Mouse (Mus musculus): ENCODE data around the gene Pgf.

Pgf gene

GRCm38 (mm10) chr12:85126986-85127603 is 50.5 kb downstream of the Pgf start:
- DNase-seq (ENCODE audit: low spot score in 2 of 2) = no peak

DNA sequence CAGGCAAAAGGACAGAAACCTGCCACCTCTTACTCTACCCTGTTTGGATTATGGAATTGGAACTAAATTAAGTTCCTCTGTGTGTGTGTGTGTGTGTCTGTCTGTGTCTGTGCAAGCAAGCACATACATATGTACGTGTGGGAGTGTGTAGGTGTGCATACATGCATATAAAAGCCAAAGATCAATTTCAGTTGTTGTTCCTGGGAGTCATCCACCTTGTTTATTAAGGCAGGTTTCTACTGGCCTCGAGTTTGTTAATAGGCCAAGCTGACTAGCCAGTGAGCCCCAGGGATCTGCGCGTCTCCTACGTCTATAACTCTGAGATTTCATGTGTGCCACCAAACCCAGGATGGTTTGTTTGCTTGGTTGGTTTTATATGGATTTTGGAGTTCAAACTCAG is 52.8 kb downstream of the Pgf start:
- no peak for DNase-seq (ENCODE audit: low spot score in 2 of 2)

DNA sequence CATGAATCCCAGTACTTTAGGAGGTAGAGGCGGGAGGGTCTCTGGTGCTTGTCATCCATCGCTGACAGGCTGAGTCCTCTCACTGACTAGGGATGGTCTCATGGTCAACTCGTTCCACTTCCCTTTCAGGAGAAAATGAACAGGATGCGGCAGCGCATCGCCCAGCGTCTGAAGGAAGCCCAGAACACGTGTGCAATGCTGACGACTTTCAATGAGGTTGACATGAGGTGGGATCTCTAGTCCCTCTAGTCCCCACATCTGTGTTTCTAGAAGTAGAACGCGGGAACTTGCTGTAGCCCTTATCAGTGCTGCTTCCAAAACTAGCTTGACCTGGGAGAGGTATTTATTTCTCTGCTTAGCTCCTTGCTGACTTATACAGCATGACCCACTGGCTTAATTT is 53.9 kb downstream of the Pgf start:
- DNase-seq (ENCODE audit: low spot score in 2 of 2) = no peak

DNA sequence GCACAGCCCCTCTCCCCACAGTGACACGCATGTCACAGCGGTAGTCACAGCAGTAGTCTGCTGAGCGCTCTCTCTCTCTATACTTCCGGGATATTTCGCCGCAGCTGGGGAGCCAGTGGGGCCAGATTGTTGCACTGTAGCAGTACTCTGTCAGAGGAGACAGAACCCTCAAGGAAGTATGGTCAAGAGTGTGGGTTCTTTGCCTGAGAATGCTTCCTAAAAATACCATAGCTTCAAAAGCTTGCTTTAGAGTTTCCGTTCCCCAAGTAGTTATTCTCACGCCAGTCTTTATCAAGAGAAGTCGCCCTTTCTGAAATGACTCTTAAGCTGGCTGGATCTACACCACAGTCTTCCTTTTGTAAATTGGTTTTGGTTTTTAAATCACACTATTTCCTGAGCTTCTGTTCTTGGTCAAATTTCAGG is 54.5 kb downstream of the Pgf start:
- DNase-seq (ENCODE audit: low spot score in 2 of 2) = no peak

DNA sequence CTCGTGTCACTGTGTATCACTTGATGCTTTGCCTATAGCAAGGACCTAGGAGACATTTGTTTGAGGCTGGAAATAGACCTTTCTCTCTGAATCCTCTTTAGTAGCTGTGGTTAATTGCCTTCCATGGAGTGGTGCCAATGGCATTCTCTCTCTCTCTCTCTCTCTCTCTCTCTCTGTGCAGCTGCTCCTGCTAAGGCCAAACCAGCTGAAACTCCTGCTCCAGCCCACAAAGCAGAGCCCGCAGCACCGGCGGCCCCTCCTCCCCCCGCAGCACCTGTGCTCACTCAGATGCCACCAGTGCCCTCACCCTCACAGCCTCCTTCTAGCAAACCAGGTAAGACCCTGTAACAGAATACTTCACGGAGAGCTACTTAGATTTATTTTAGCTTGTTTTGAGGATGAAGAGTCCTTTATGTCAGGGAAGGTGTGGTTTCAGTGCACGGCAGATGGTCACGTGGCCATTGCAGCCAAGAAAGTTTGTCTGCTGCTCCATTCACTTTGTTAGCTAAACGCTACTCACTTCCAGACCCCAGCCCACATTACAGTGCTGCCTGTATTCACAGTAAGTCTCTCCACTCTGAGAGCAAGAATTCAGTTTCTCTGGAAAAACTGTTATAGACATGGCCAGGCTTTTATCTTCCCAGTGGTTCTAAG is 55.7 kb downstream of the Pgf start:
- DNase-seq (ENCODE audit: low spot score in 2 of 2) = no peak

Data from spleen, postnatal 14 days (tissue).